Comparison of ENCODE assay signal across 8 mouse cellular contexts in the genomic region with DNA sequence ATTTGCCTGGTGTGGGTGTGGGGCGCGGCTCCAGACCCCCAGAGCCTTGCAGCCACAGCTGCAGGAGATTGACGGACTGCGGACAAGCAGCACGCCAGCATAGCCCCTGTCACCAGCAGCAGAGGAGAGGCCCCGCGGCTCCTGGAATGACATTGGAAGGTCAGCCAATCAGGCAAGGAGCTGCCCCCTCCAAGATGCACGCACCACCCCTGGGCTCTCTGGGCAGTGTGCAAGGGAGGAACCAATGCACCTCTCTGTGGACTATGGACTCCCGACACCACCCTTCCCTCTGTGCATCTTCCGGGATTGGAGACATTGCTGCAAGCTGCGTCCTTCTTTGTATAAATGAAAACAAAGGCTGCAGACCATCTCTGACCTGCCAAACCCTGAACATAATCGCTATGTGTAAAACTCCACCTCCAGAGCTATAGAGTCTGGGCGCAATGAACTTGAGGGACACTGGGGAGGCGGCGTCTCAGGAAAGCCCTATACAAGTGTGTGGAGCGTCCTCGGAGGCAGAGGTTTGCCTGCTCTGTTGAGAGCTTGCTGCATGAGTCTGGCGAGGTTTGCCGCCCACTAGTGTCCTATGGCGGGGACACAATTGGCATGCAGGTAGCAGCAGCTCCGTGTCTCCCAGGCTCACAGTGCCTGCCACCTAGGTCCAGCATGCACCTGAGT. TPM values are rescaled to one million over a fixed set of nuclear protein-coding genes. Genes with fewer than 3 reads are reported as not detected.
DNase-seq lines count a peak whose midpoint lies in the region; ATAC-seq lines count a peak whose summit lies in the region.

No protein-coding gene starts in this region.

- H3K27me3 ChIP-seq in limb, embryonic 11.5 days (ENCODE audit: control insufficient read depth, insufficient read depth, low read length) = peaks cover 35% of the 10 kb centered on the region
- peaks cover 55% of the 10 kb centered on the region for H3K27me3 ChIP-seq in midbrain, embryonic 10.5 days (ENCODE audit: low read depth, poor library complexity, severe bottlenecking)
- peaks cover 39% of the 10 kb centered on the region for H3K27me3 ChIP-seq in stomach, embryonic 15.5 days (replicated peaks)

- H3K36me3 ChIP-seq in limb, embryonic 11.5 days (ENCODE audit: control insufficient read depth, insufficient read depth, low read length) = no peaks in the 10 kb centered on the region
- H3K36me3 ChIP-seq in midbrain, embryonic 10.5 days = no peaks in the 10 kb centered on the region
- H3K36me3 ChIP-seq in stomach, embryonic 15.5 days = no peaks in the 10 kb centered on the region

- DNase-seq in ovary, postnatal 14 days (ENCODE audit: low spot score) = peak; percentile 17
- DNase-seq in ovary, postnatal 10 days (ENCODE audit: low spot score) = no peak
- DNase-seq in heart, adult 18-20 months = peak; percentile 25 to 50
- peak; percentile 37 for DNase-seq in kidney, adult 11 months
- peak; percentile 71 for DNase-seq in limb, embryonic 11.5 days (ENCODE audit: low spot score)
- peak; percentile 67 for DNase-seq in midbrain, embryonic 10.5 days (ENCODE audit: low spot score)

- 3% methylated on average over 21 of the region's 21 CpGs for WGBS in limb, embryonic 11.5 days
- 2% methylated on average over 21 of the region's 21 CpGs for WGBS in midbrain, embryonic 10.5 days
- 4% methylated on average over 21 of the region's 21 CpGs for WGBS in stomach, embryonic 15.5 days

- peak; percentile 93 for ATAC-seq in common myeloid progenitor, adult 5-6 weeks (replicated peaks; ENCODE audit: low read depth, poor library complexity, severe bottlenecking)
- peak; percentile 52; the same call in 1 of the 2 replicates for ATAC-seq in limb, embryonic 11.5 days (ENCODE audit: insufficient number of reproducible peaks, low FRiP score, low TSS enrichment, low read depth)
- peak; percentile 81 for ATAC-seq in stomach, embryonic 15.5 days (ENCODE audit: insufficient read depth, low FRiP score, low read depth)

- no peak overlapping the region for H3K9ac ChIP-seq in limb, embryonic 11.5 days (ENCODE audit: low read length)
- no peak overlapping the region for H3K9ac ChIP-seq in stomach, embryonic 15.5 days

- H3K9me3 ChIP-seq in limb, embryonic 11.5 days (ENCODE audit: control insufficient read depth, low read length) = no peaks in the 10 kb centered on the region
- no peaks in the 10 kb centered on the region for H3K9me3 ChIP-seq in midbrain, embryonic 10.5 days (replicated peaks)
- no peaks in the 10 kb centered on the region for H3K9me3 ChIP-seq in stomach, embryonic 15.5 days

- H3K4me1 ChIP-seq in limb, embryonic 11.5 days (ENCODE audit: control insufficient read depth, insufficient read depth, low read length) = no peaks in the 10 kb centered on the region
- peaks cover 25% of the 10 kb centered on the region for H3K4me1 ChIP-seq in midbrain, embryonic 10.5 days
- H3K4me1 ChIP-seq in stomach, embryonic 15.5 days = 0 out of 2 replicates have a peak, but pooled peaks cover 7% of the 10 kb centered on the region

- H3K27ac ChIP-seq in limb, embryonic 11.5 days (replicated peaks; ENCODE audit: low read depth, low read length) = no peak overlapping the region
- H3K27ac ChIP-seq in midbrain, embryonic 10.5 days (replicated peaks) = peak overlapping the region; percentile 68
- H3K27ac ChIP-seq in stomach, embryonic 15.5 days = no peak overlapping the region

- H3K4me2 ChIP-seq in limb, embryonic 11.5 days (ENCODE audit: low read depth, severe bottlenecking) = peak overlapping the region; percentile 47
- peak overlapping the region; percentile 65 for H3K4me2 ChIP-seq in stomach, embryonic 15.5 days

- peak overlapping the region; percentile 20 for H3K4me3 ChIP-seq in limb, embryonic 11.5 days (ENCODE audit: low read depth, low read length)
- H3K4me3 ChIP-seq in midbrain, embryonic 10.5 days = peak overlapping the region; percentile 60
- peak overlapping the region; percentile 32 for H3K4me3 ChIP-seq in stomach, embryonic 15.5 days (replicated peaks)

RNA-seq across cellular contexts. Expression of gene Dscam, which starts 5.0 kb away (rescaled TPM):
- total RNA-seq in common myeloid progenitor, adult 5-6 weeks (2017) = 0.41 TPM in 1 of 2 replicates, not detected in the other
- total RNA-seq in heart, adult 18-20 months (2021) = under 1 TPM in 1 of 2 experiments, not detected in 1; 0.05 TPM
- polyA plus RNA-seq in limb, embryonic 11.5 days (2014; fragmentation: Nextera tagmentation; extraction: Ambion mirVana) = 0.11 TPM in 1 of 2 replicates, not detected in the other
- polyA plus RNA-seq in midbrain, embryonic 10.5 days (2016; fragmentation: Nextera tagmentation; extraction: Ambion mirVana) = 0.46 and 1.5 TPM in 2 replicates
- polyA plus RNA-seq in stomach, embryonic 15.5 days (2015; fragmentation: Nextera tagmentation; extraction: Ambion mirVana) = 0.17 and 0.24 TPM in 2 replicates
